Comparison of ENCODE assay signal across 9 mouse cellular contexts in the genomic region with DNA sequence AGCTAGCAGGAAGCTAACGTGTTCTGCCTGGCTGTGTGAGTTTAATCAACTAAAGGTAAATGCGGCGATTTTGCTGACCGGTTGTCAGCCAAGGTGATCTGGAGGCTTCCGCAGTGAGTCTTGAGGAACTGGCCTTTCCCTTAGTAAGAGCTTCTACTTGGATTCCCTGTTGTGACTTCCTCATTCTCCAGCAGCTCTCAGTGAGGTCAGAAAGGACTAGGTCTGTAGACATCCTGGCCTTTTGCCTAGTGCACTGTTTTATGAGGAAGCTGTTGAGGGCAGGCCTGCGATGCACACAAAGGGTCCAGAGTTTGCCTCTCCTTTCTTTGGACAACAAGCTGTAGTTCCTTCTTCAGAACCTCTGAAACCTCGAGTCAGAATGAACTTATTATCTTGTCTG. TPM values are rescaled to one million over a fixed set of nuclear protein-coding genes. Genes with fewer than 3 reads are reported as not detected.
A peak's percentile ranks its signal among the peaks of the same experiment; 100 is the strongest.
DNase-seq lines count a peak whose midpoint lies in the region; ATAC-seq and TF ChIP-seq lines count a peak whose summit lies in the region.
"Had no signal": no experiment of that assay in that cellular context is flagged by ENCODE, and none has a peak within 500 bp of the region (broad histone marks: within the 10 kb centered on the region; RNA-seq: fewer than 3 reads in every experiment).

No protein-coding gene starts in this region.

- no peaks in the 10 kb centered on the region for H3K27me3 ChIP-seq in limb, embryonic 14.5 days (ENCODE audit: control insufficient read depth, insufficient read depth, low read length)
- no peaks in the 10 kb centered on the region for H3K27me3 ChIP-seq in limb, embryonic 10.5 days (ENCODE audit: low read depth, poor library complexity, severe bottlenecking)
- H3K27me3 ChIP-seq: embryonic facial prominence, embryonic 12.5 days had no signal

- H3K4me1 ChIP-seq in limb, embryonic 14.5 days (ENCODE audit: control insufficient read depth, insufficient read depth, low read length): peaks cover 15% of the 10 kb centered on the region
- peaks cover 37% of the 10 kb centered on the region for H3K4me1 ChIP-seq in limb, embryonic 10.5 days

- peaks cover 3% of the 10 kb centered on the region for H3K36me3 ChIP-seq in limb, embryonic 14.5 days (ENCODE audit: control insufficient read depth, insufficient read depth, low read length)
- peaks cover 1% of the 10 kb centered on the region for H3K36me3 ChIP-seq in limb, embryonic 10.5 days

- intact Hi-C loops in heart, postnatal 36 days (cut with DNase I): loop anchor here (5.0 to 10.0 kb wide), 3 partner anchors 336 to 634 kb away; a partner anchor contains a TSS

- ATAC-seq in limb, embryonic 14.5 days (ENCODE audit: low FRiP score, low read depth): no peak
- peak; percentile 75 for ATAC-seq in granulocyte monocyte progenitor cell, adult 5-6 weeks (replicated peaks; ENCODE audit: poor library complexity, severe bottlenecking)
- peak; percentile 58 for ATAC-seq in megakaryocyte progenitor cell, adult 5-6 weeks (replicated peaks; ENCODE audit: poor library complexity)

- 76% methylated on average over 7 of the region's 7 CpGs for WGBS in limb, embryonic 14.5 days
- WGBS in limb, embryonic 10.5 days: 84% methylated on average over 7 of the region's 7 CpGs

- H3K4me2 ChIP-seq in limb, embryonic 14.5 days (replicated peaks; ENCODE audit: low read depth, low read length, severe bottlenecking): no peak overlapping the region
- H3K4me2 ChIP-seq: embryonic facial prominence, embryonic 12.5 days had no signal

- no peak for TF ChIP-seq POLR2A in limb, embryonic 14.5 days (IDR thresholded peaks at IDR 0.05; ENCODE audit: borderline replicate concordance, extremely low read depth, insufficient read depth, insufficient read length)

- no peaks in the 10 kb centered on the region for H3K9me3 ChIP-seq in limb, embryonic 14.5 days (ENCODE audit: control insufficient read depth, low read length)
- H3K9me3 ChIP-seq in limb, embryonic 10.5 days (replicated peaks): no peaks in the 10 kb centered on the region
- H3K9me3 ChIP-seq: embryonic facial prominence, embryonic 12.5 days had no signal

- DNase-seq in limb, embryonic 14.5 days (ENCODE audit: low spot score): peak; percentile 25
- DNase-seq in limb, embryonic 10.5 days (ENCODE audit: low spot score): no peak
- DNase-seq in heart, postnatal 36 days: peak; percentile 28 to 34
- no peak for DNase-seq in adrenal gland, adult 8-10 months
- DNase-seq in cerebellum, postnatal 36 days: no peak
- DNase-seq in adrenal gland, adult 18-20 months (ENCODE audit: low spot score in 2 of 2): no peak

- no peak overlapping the region for H3K9ac ChIP-seq in limb, embryonic 14.5 days (ENCODE audit: low read depth, low read length, severe bottlenecking)
- H3K9ac ChIP-seq: embryonic facial prominence, embryonic 12.5 days had no signal

- no peak overlapping the region for H3K27ac ChIP-seq in limb, embryonic 14.5 days (replicated peaks; ENCODE audit: low read depth, low read length)
- no peak overlapping the region for H3K27ac ChIP-seq in limb, embryonic 10.5 days
- H3K27ac ChIP-seq: embryonic facial prominence, embryonic 12.5 days had no signal

- no peak overlapping the region for H3K4me3 ChIP-seq in limb, embryonic 14.5 days (replicated peaks; ENCODE audit: low read length)
- H3K4me3 ChIP-seq in limb, embryonic 10.5 days: no peak overlapping the region
- H3K4me3 ChIP-seq: embryonic facial prominence, embryonic 12.5 days had no signal

RNA-seq across cellular contexts. Expression of a gene that starts 3.2 kb away (rescaled TPM):
- 7.8 and 13.2 TPM in 2 replicates for polyA plus RNA-seq in limb, embryonic 14.5 days (2012; rRNA removed)
- polyA plus RNA-seq in limb, embryonic 14.5 days (2014; fragmentation: Nextera tagmentation; extraction: Ambion mirVana): 7.9 TPM in 2 replicates
- 5.2 and 5.6 TPM in 2 replicates for polyA plus RNA-seq in limb, embryonic 10.5 days (2016; fragmentation: Nextera tagmentation; extraction: Ambion mirVana)
- not detected in 2 replicates for total RNA-seq in granulocyte monocyte progenitor cell, adult 5-6 weeks (2014; fragmentation: Nextera tagmentation)
- 0.77 and 0.86 TPM in 2 replicates for total RNA-seq in granulocyte monocyte progenitor cell, adult 5-6 weeks (2017)
- 1 to 10 TPM; 6.3 to 8.2 TPM for total RNA-seq in heart, postnatal 36 days (2021)
- total RNA-seq in megakaryocyte progenitor cell, adult 5-6 weeks (2015): 1.0 and 1.6 TPM in 2 replicates
- total RNA-seq in megakaryocyte progenitor cell, adult 5-6 weeks (2017): 1.6 and 5.0 TPM in 2 replicates
- 10 to 100 TPM; 64.1 to 91.3 (median 70.4) TPM for total RNA-seq in adrenal gland, adult 8-10 months (2022)
- total RNA-seq in adrenal gland, adult 18-20 months (2021): 10 to 100 TPM; 50.6 to 58.6 TPM

RNA-seq across cellular contexts. Expression of a gene that starts 16.5 kb away (rescaled TPM):
- polyA plus RNA-seq in limb, embryonic 14.5 days (2012; rRNA removed): 22.8 and 41.7 TPM in 2 replicates
- 62.4 and 66.3 TPM in 2 replicates for polyA plus RNA-seq in limb, embryonic 14.5 days (2014; fragmentation: Nextera tagmentation; extraction: Ambion mirVana)
- 93.2 and 99.6 TPM in 2 replicates for polyA plus RNA-seq in limb, embryonic 10.5 days (2016; fragmentation: Nextera tagmentation; extraction: Ambion mirVana)
- total RNA-seq in granulocyte monocyte progenitor cell, adult 5-6 weeks (2014; fragmentation: Nextera tagmentation): 89.0 and 109 TPM in 2 replicates
- 109 and 114 TPM in 2 replicates for total RNA-seq in granulocyte monocyte progenitor cell, adult 5-6 weeks (2017)
- 10 to 100 TPM; 27.7 to 29.3 TPM for total RNA-seq in heart, postnatal 36 days (2021)
- 148 and 164 TPM in 2 replicates for total RNA-seq in megakaryocyte progenitor cell, adult 5-6 weeks (2015)
- 121 and 132 TPM in 2 replicates for total RNA-seq in megakaryocyte progenitor cell, adult 5-6 weeks (2017)
- 10 to 100 TPM; 36.0 to 43.2 (median 38.6) TPM for total RNA-seq in adrenal gland, adult 8-10 months (2022)
- 10 to 100 TPM; 43.6 to 44.9 TPM for total RNA-seq in adrenal gland, adult 18-20 months (2021)

RNA-seq across cellular contexts. Expression of a gene that starts 45.3 kb away (rescaled TPM):
- polyA plus RNA-seq in limb, embryonic 14.5 days (2012; rRNA removed): 26.6 and 30.4 TPM in 2 replicates
- 58.4 TPM in 2 replicates for polyA plus RNA-seq in limb, embryonic 14.5 days (2014; fragmentation: Nextera tagmentation; extraction: Ambion mirVana)
- 32.5 and 40.3 TPM in 2 replicates for polyA plus RNA-seq in limb, embryonic 10.5 days (2016; fragmentation: Nextera tagmentation; extraction: Ambion mirVana)
- total RNA-seq in granulocyte monocyte progenitor cell, adult 5-6 weeks (2014; fragmentation: Nextera tagmentation): 74.4 and 94.6 TPM in 2 replicates
- total RNA-seq in granulocyte monocyte progenitor cell, adult 5-6 weeks (2017): 37.8 and 46.7 TPM in 2 replicates
- total RNA-seq in heart, postnatal 36 days (2021): 10 to 100 TPM; 56.9 to 74.7 TPM
- 171 and 190 TPM in 2 replicates for total RNA-seq in megakaryocyte progenitor cell, adult 5-6 weeks (2015)
- total RNA-seq in megakaryocyte progenitor cell, adult 5-6 weeks (2017): 37.9 and 44.2 TPM in 2 replicates
- 100 to 1,000 TPM in 2 of 4 experiments, 10 to 100 TPM in 2; 85.9 to 118 (median 100) TPM for total RNA-seq in adrenal gland, adult 8-10 months (2022)
- 100 to 1,000 TPM in 1 of 2 experiments, 10 to 100 TPM in 1; 82.6 to 110 TPM for total RNA-seq in adrenal gland, adult 18-20 months (2021)

Comparison
In these comparisons a context has a peak if more than half of its experiments do, and no peak if none do; other contexts are left out.
1. DNase-seq: peak in limb, embryonic 14.5 days (single experiment) and heart, postnatal 36 days (2 of 2); none in limb, embryonic 10.5 days (single experiment), adrenal gland, adult 8-10 months (single experiment), cerebellum, postnatal 36 days (0 of 2) and adrenal gland, adult 18-20 months (0 of 2).
2. RNA of a gene that starts 3.2 kb away (total RNA-seq): 64.1 to 91.3 TPM in adrenal gland, adult 8-10 months and 50.6 to 58.6 TPM in adrenal gland, adult 18-20 months; 6.3 to 8.2 TPM in heart, postnatal 36 days, 1.0 to 5.0 TPM in megakaryocyte progenitor cell, adult 5-6 weeks and 0.77 to 0.86 TPM in granulocyte monocyte progenitor cell, adult 5-6 weeks; every median in the first group is over 4 times any median in the second.